Mouse (Mus musculus) adrenal gland, adult 8-10 months (tissue): ENCODE measurements around the gene Fam162a. TPM values are rescaled to one million over a fixed set of nuclear protein-coding genes. Genes with fewer than 3 reads are reported as not detected.
A peak's percentile ranks its signal among the peaks of the same experiment; 100 is the strongest.
"Not testable (repeated sequence)": the region's sequence is repeated elsewhere in the genome, so short reads cannot be mapped to it uniquely, and the experiment has no call there.

ENCODE experiments used
- DNase-seq: peaks from one replicate; pipeline ENCODE4 v3.0.0; 2022
- total RNA-seq, 4 experiments: library from RNA; stranded (reverse); gene quantifications; 2 replicates each; pipeline ENCODE4 v1.2.4; 2022

Fam162a gene
- total RNA-seq, 4 experiments from 2014 or later: 117 to 219 (median 160) TPM

- no peak for DNase-seq
Measured at GRCm38 (mm10) chr16:36057933-36058475, 13.4 kb downstream of the Fam162a start.

GRCm38 (mm10) chr16:36056416-36056815 lies 15.0 kb downstream of the Fam162a start:
- peak; percentile 30 for DNase-seq

- DNase-seq: no peak
Measured at GRCm38 (mm10) chr16:36054920-36055319, 16.5 kb downstream of the Fam162a start.

- no peak for DNase-seq
Measured at GRCm38 (mm10) chr16:36053524-36054275, 17.7 kb downstream of the Fam162a start.

GRCm38 (mm10) chr16:36051491-36051890 lies 19.9 kb downstream of the Fam162a start:
- no peak for DNase-seq

- DNase-seq: no peak
Measured at GRCm38 (mm10) chr16:36047538-36047937, 23.9 kb downstream of the Fam162a start.

- no peak for DNase-seq
Measured at GRCm38 (mm10) chr16:36043964-36044363, 27.4 kb downstream of the Fam162a start.

GRCm38 (mm10) chr16:36043073-36043472 lies 28.3 kb downstream of the Fam162a start:
- no peak for DNase-seq

GRCm38 (mm10) chr16:36041625-36042020 lies 29.8 kb downstream of the Fam162a start:
- DNase-seq: no peak

GRCm38 (mm10) chr16:36040640-36041624 lies 30.5 kb downstream of the Fam162a start, which contains the start of gene Wdr5b:
Gene Wdr5b (plus strand): TSS chr16:36041190.
- DNase-seq: peak; percentile 94

- DNase-seq: not testable (repeated sequence)
Measured at GRCm38 (mm10) chr16:36028120-36028519, 43.3 kb downstream of the Fam162a start.

- DNase-seq: no peak
Measured at GRCm38 (mm10) chr16:36016335-36016734, 55.1 kb downstream of the Fam162a start.

- no peak for DNase-seq
Measured at GRCm38 (mm10) chr16:36008396-36008795, 63.0 kb downstream of the Fam162a start.

- not testable (repeated sequence) for DNase-seq
Measured at GRCm38 (mm10) chr16:35998852-35999251, 72.5 kb downstream of the Fam162a start.

Other genes with a start within 250 kb of the Fam162a start
- 10 to 100 TPM; 11.7 to 16.3 (median 15.5) TPM for gene Parp14, start 200.1 kb downstream of the Fam162a start, total RNA-seq
- gene Parp9, start 133.1 kb downstream of the Fam162a start, total RNA-seq: 10 to 100 TPM; 13.3 to 19.8 (median 15.6) TPM
- 10 to 100 TPM in 2 of 4 experiments, 1 to 10 TPM in 2; 8.2 to 14.3 (median 11.2) TPM for gene Dtx3l, start 132.4 kb downstream of the Fam162a start, total RNA-seq
- 10 to 100 TPM; 63.4 to 91.0 (median 68.9) TPM for gene Kpna1, start 92.8 kb downstream of the Fam162a start, total RNA-seq
- gene Wdr5b, start 30.4 kb downstream of the Fam162a start, total RNA-seq: 1 to 10 TPM; 4.2 to 6.8 (median 5.3) TPM
- 10 to 100 TPM; 36.2 to 57.5 (median 40.1) TPM for gene Ccdc58, start 91 bp upstream of the Fam162a start, total RNA-seq
- gene Csta1, start 59.6 kb upstream of the Fam162a start, total RNA-seq: not detected
- not detected for gene Stfa2l1, start 85.2 kb upstream of the Fam162a start, total RNA-seq
- gene Gm5483, start 112.6 kb upstream of the Fam162a start, total RNA-seq: not detected
- gene Gm5416, start 138.8 kb upstream of the Fam162a start, total RNA-seq: not detected
- gene 2010005H15Rik, start 149.9 kb upstream of the Fam162a start, total RNA-seq: 1 to 10 TPM in 1 of 4 experiments, not detected in 3; 8.1 TPM
- gene Stfa1, start 205.4 kb upstream of the Fam162a start, total RNA-seq: not detected